Mouse (Mus musculus): Measurements from ENCODE around the gene Shc3. TPM values are rescaled to one million over a fixed set of nuclear protein-coding genes. Genes with fewer than 3 reads are reported as not detected.
A peak's percentile ranks its signal among the peaks of the same experiment; 100 is the strongest.

Shc3 gene
- polyA plus RNA-seq, 2 experiments: 0.12 TPM; not detected in 1

- WGBS (ENCODE audit: insufficient replicate concordance): 35% methylated on average over 10 of the region's 10 CpGs
- H3K9ac ChIP-seq (replicated peaks): no peak overlapping the region
- H3K27me3 ChIP-seq (ENCODE audit: control insufficient read depth, insufficient read depth, low read length): no peaks in the 10 kb centered on the region
- peaks cover 0 to 5% of the 10 kb centered on the region in 2 experiments; a peak in 1 of 4 replicates for H3K4me1 ChIP-seq (replicated peaks; ENCODE audit: control insufficient read depth in 2 of 2, insufficient read depth in 2 of 2, low read length in 1 of 2)
- DNase-seq (ENCODE audit: low read depth in 3 of 3, low spot score in 3 of 3) (no peak), ATAC-seq (ENCODE audit: insufficient read depth) (no peak)
- TF ChIP-seq EP300 (IDR thresholded peaks at IDR 0.05; ENCODE audit: low read depth) (no peak), CTCF (IDR thresholded peaks at IDR 0.05; ENCODE audit: low read depth) (no peak)
- no peak overlapping the region for H3K4me2 ChIP-seq (ENCODE audit: low read depth)
- no peak overlapping the region for H3K27ac ChIP-seq
- H3K9me3 ChIP-seq (ENCODE audit: control insufficient read depth, low read length): no peaks in the 10 kb centered on the region
- no peak overlapping the region for H3K4me3 ChIP-seq (ENCODE audit: insufficient read depth in 1 of 2, low read depth in 2 of 2, low read length in 2 of 2)
- no peaks in the 10 kb centered on the region for H3K36me3 ChIP-seq (replicated peaks; ENCODE audit: control insufficient read depth, insufficient read depth, low read depth)
Measured at GRCm38 (mm10) chr13:51615815-51616214, 46.6 kb upstream of the Shc3 start.

- Histone ChIP-seq H3K27me3 (ENCODE audit: control insufficient read depth, insufficient read depth, low read length) (no peaks in the 10 kb centered on the region), H3K9me3 (ENCODE audit: control insufficient read depth, low read length) (no peaks in the 10 kb centered on the region), H3K36me3 (replicated peaks; ENCODE audit: control insufficient read depth, insufficient read depth, low read depth) (no peaks in the 10 kb centered on the region), H3K4me3 (ENCODE audit: insufficient read depth in 1 of 2, low read depth in 2 of 2, low read length in 2 of 2) (no peak overlapping the region), H3K4me1 (replicated peaks; ENCODE audit: control insufficient read depth in 2 of 2, insufficient read depth in 2 of 2, low read length in 1 of 2) (peaks cover 0 to 5% of the 10 kb centered on the region in 2 experiments; a peak in 1 of 4 replicates), H3K9ac (replicated peaks) (no peak overlapping the region), H3K27ac (no peak overlapping the region), H3K4me2 (ENCODE audit: low read depth) (no peak overlapping the region)
- TF ChIP-seq CTCF (IDR thresholded peaks at IDR 0.05; ENCODE audit: low read depth): no peak
- TF ChIP-seq EP300 (IDR thresholded peaks at IDR 0.05; ENCODE audit: low read depth): no peak
- 56% methylated on average over 5 of the region's 5 CpGs for WGBS (ENCODE audit: insufficient replicate concordance)
- ATAC-seq (ENCODE audit: insufficient read depth) (no peak), DNase-seq (ENCODE audit: low read depth in 3 of 3, low spot score in 3 of 3) (no peak)
Measured at GRCm38 (mm10) chr13:51611500-51611899, 42.3 kb upstream of the Shc3 start.

- 17% methylated on average over 9 of the region's 9 CpGs for WGBS (ENCODE audit: insufficient replicate concordance)
Measured at GRCm38 (mm10) chr13:51611060-51611459, 41.8 kb upstream of the Shc3 start.

GRCm38 (mm10) chr13:51609231-51609630 is 40.0 kb upstream of the Shc3 start:
- Histone ChIP-seq H3K9me3 (ENCODE audit: control insufficient read depth, low read length) (no peaks in the 10 kb centered on the region), H3K27ac (no peak overlapping the region), H3K4me2 (ENCODE audit: low read depth) (no peak overlapping the region), H3K9ac (replicated peaks) (no peak overlapping the region), H3K4me1 (replicated peaks; ENCODE audit: control insufficient read depth in 2 of 2, insufficient read depth in 2 of 2, low read length in 1 of 2) (no peaks in the 10 kb centered on the region), H3K27me3 (ENCODE audit: control insufficient read depth, insufficient read depth, low read length) (no peaks in the 10 kb centered on the region), H3K4me3 (ENCODE audit: insufficient read depth in 1 of 2, low read depth in 2 of 2, low read length in 2 of 2) (no peak overlapping the region), H3K36me3 (replicated peaks; ENCODE audit: control insufficient read depth, insufficient read depth, low read depth) (no peaks in the 10 kb centered on the region)
- WGBS (ENCODE audit: insufficient replicate concordance): 66% methylated on average over 7 of the region's 7 CpGs
- ATAC-seq (ENCODE audit: insufficient read depth) (no peak), DNase-seq (ENCODE audit: low read depth in 3 of 3, low spot score in 3 of 3) (no peak)
- no peak for TF ChIP-seq EP300 (IDR thresholded peaks at IDR 0.05; ENCODE audit: low read depth)
- TF ChIP-seq CTCF (IDR thresholded peaks at IDR 0.05; ENCODE audit: low read depth): peak; percentile 7; the same call in 1 of the 2 replicates

More at GRCm38 (mm10) chr13:51611060-51611459, 41.8 kb upstream of the Shc3 start:
- DNase-seq (ENCODE audit: low read depth in 3 of 3, low spot score in 3 of 3): no peak
- H3K36me3 ChIP-seq (replicated peaks; ENCODE audit: control insufficient read depth, insufficient read depth, low read depth): no peaks in the 10 kb centered on the region
- H3K4me1 ChIP-seq (replicated peaks; ENCODE audit: control insufficient read depth in 2 of 2, insufficient read depth in 2 of 2, low read length in 1 of 2): peaks cover 0 to 4% of the 10 kb centered on the region in 2 experiments; a peak in 1 of 4 replicates
- H3K27me3 ChIP-seq (ENCODE audit: control insufficient read depth, insufficient read depth, low read length): no peaks in the 10 kb centered on the region
- no peak overlapping the region for H3K27ac ChIP-seq
- ATAC-seq (ENCODE audit: insufficient read depth): no peak
- H3K4me3 ChIP-seq (ENCODE audit: insufficient read depth in 1 of 2, low read depth in 2 of 2, low read length in 2 of 2): no peak overlapping the region
- H3K9me3 ChIP-seq (ENCODE audit: control insufficient read depth, low read length): no peaks in the 10 kb centered on the region
- no peak for TF ChIP-seq EP300 (IDR thresholded peaks at IDR 0.05; ENCODE audit: low read depth)
- TF ChIP-seq CTCF (IDR thresholded peaks at IDR 0.05; ENCODE audit: low read depth): no peak
- H3K4me2 ChIP-seq (ENCODE audit: low read depth): no peak overlapping the region
- H3K9ac ChIP-seq (replicated peaks): no peak overlapping the region

- 38% methylated on average over 4 of the region's 4 CpGs for WGBS (ENCODE audit: insufficient replicate concordance)
- ATAC-seq (ENCODE audit: insufficient read depth): no peak
Measured at GRCm38 (mm10) chr13:51603894-51604244, 34.6 kb upstream of the Shc3 start.

More at GRCm38 (mm10) chr13:51603894-51604244, 34.6 kb upstream of the Shc3 start:
- no peak overlapping the region for H3K4me2 ChIP-seq (ENCODE audit: low read depth)
- no peaks in the 10 kb centered on the region for H3K36me3 ChIP-seq (replicated peaks; ENCODE audit: control insufficient read depth, insufficient read depth, low read depth)
- H3K27ac ChIP-seq: no peak overlapping the region
- no peaks in the 10 kb centered on the region for H3K4me1 ChIP-seq (replicated peaks; ENCODE audit: control insufficient read depth in 2 of 2, insufficient read depth in 2 of 2, low read length in 1 of 2)
- no peak for TF ChIP-seq CTCF (IDR thresholded peaks at IDR 0.05; ENCODE audit: low read depth)
- TF ChIP-seq EP300 (IDR thresholded peaks at IDR 0.05; ENCODE audit: low read depth): no peak
- no peak overlapping the region for H3K4me3 ChIP-seq (ENCODE audit: insufficient read depth in 1 of 2, low read depth in 2 of 2, low read length in 2 of 2)
- no peaks in the 10 kb centered on the region for H3K9me3 ChIP-seq (ENCODE audit: control insufficient read depth, low read length)
- H3K27me3 ChIP-seq (ENCODE audit: control insufficient read depth, insufficient read depth, low read length): no peaks in the 10 kb centered on the region
- no peak overlapping the region for H3K9ac ChIP-seq (replicated peaks)
- DNase-seq (ENCODE audit: low read depth in 3 of 3, low spot score in 3 of 3): no peak
